Mouse (Mus musculus) stomach, postnatal 0 days (tissue): ENCODE measurements around the gene Rpl38. TPM values are rescaled to one million over a fixed set of nuclear protein-coding genes. Genes with fewer than 3 reads are reported as not detected.

ENCODE experiments used
- ATAC-seq: fragments of 200-750 bp; cut with Nextera tagmentation; 2 replicates; pipeline ENCODE4 v1.8.0; 2017; ENCODE audit not compliant: low FRiP score, low TSS enrichment
- DNase-seq: peaks from one replicate; pipeline ENCODE4 v3.0.0-alpha.2; 2016; ENCODE audit warnings: low spot score
- H3K27ac ChIP-seq: fragments of 300-500 bp; sonication (generic); replicated peaks from 2 replicates; pipeline ENCODE4 v1.5.1; 2014; ENCODE audit warnings: mild to moderate bottlenecking, control low read depth
- H3K27me3 ChIP-seq: fragments of 300-500 bp; sonication (generic); 2 replicates; pipeline ENCODE4 v1.6.1; 2014; ENCODE audit warnings: low read length; ENCODE audit not compliant: control insufficient read depth, insufficient read depth
- H3K36me3 ChIP-seq: fragments of 300-500 bp; sonication (generic); 2 replicates; pipeline ENCODE4 v1.6.1; 2014; ENCODE audit warnings: low read length, mixed read lengths; ENCODE audit not compliant: control insufficient read depth, insufficient read depth
- H3K4me1 ChIP-seq: fragments of 300-500 bp; sonication (generic); replicated peaks from 2 replicates; pipeline ENCODE4 v1.6.1; 2014; ENCODE audit warnings: antibody characterized with exemption; ENCODE audit not compliant: control insufficient read depth, insufficient read depth
- H3K4me2 ChIP-seq: fragments of 300-500 bp; sonication (generic); replicated peaks from 2 replicates; pipeline ENCODE4 v1.6.1; 2014; ENCODE audit warnings: low read depth, mild to moderate bottlenecking, control low read depth, moderate library complexity
- H3K4me3 ChIP-seq: fragments of 300-500 bp; sonication (generic); 2 replicates; pipeline ENCODE4 v1.5.1; 2014; ENCODE audit warnings: low read depth, low read length, control low read depth
- H3K9ac ChIP-seq: fragments of 300-500 bp; sonication (generic); 2 replicates; pipeline ENCODE4 v1.6.1; 2014; ENCODE audit warnings: mild to moderate bottlenecking, low read length, control low read depth, mixed read lengths
- H3K9me3 ChIP-seq: fragments of 300-500 bp; sonication (generic); 2 replicates; pipeline ENCODE4 v1.6.1; 2016; ENCODE audit warnings: low read length; ENCODE audit not compliant: control insufficient read depth
- CTCF ChIP-seq: IDR thresholded peaks from 2 replicates; pipeline ENCODE4 v1.5.1; 2016; ENCODE audit warnings: antibody characterized with exemption, low read depth, mild to moderate bottlenecking, moderate library complexity
- EP300 ChIP-seq: optimal IDR thresholded peaks from 2 replicates; pipeline ENCODE3; 2016; ENCODE audit warnings: antibody characterized with exemption
- WGBS: fragments of 180-500 bp; shearing (Covaris S2); extraction: QIAGEN DNeasy Blood & Tissue Kit; methylation state at CpG from one replicate; pipeline ENCODE4 v1.1.7; 2014; 5-methylcytosine and 5-hydroxymethylcytosine counted together
- polyA plus RNA-seq: library from polyadenylated mRNA; unstranded; fragments of >200 nt; fragmentation: Nextera tagmentation; extraction: Ambion mirVana; gene quantifications from 2 replicates; pipeline ENCODE4 v1.2.1, GENCODE M21; 2015

Gene Rpl38
- polyA plus RNA-seq, 1 experiment from 2014 or later: 1,265 TPM

DNA sequence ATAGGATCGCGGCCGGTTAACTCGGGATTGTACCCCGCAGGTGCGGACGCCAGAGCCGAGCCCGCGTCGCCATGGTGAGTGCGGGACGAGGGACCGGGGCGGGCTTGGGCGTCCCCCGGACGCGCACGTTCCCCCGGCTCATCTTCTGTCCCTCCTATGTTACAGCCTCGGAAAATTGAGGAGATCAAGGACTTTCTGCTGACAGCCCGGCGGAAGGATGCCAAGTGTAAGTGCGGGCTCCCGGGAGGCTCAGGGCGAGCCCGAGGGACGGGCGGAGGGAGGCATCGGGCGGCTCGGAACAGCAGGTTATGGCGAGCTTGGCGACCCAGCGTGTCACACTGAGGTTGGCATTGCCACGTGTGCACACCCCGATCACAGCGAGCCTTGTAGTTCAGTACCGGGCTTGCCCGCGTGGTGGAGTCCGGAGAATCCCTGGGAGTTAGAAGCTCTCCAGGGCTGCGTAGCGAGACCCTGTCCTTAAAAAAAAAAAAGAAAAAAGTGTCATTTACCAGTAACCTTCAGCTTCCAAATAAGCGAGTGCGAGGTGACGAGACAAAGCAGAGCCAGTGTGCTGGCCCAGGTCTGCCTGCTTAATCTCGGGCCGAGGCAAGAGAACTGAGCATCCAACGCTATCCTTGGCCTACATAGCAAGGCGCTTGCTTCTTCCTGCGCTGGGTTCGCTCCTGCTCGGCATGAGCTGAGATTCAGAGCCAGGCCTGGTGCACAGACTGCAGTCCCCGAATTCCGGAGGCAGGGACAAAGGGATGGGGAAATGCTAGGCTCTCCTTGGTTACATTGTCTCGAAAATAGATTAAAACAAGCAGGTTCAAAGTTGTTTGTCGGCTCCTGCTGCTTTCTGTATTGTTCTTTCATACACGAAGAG is 658 bp downstream of the Rpl38 start:
- under 1% methylated on average over 60 of the region's 60 CpGs for WGBS
- peak overlapping the region; percentile 93 for H3K9ac ChIP-seq
- H3K4me3 ChIP-seq: peak overlapping the region; percentile 78
- TF ChIP-seq EP300 (no peak), CTCF (peak; percentile 70)
- ATAC-seq: peak; percentile 82
- H3K9me3 ChIP-seq: no peaks in the 10 kb centered on the region
- peak; percentile 90 for DNase-seq
- H3K4me1 ChIP-seq: peaks cover 7% of the 10 kb centered on the region; the same call in 1 of the 2 replicates
- H3K36me3 ChIP-seq: peaks cover 25% of the 10 kb centered on the region
- H3K27me3 ChIP-seq: no peaks in the 10 kb centered on the region
- peak overlapping the region; percentile 82 for H3K4me2 ChIP-seq
- peak overlapping the region; percentile 96 for H3K27ac ChIP-seq

GRCm38 (mm10) chr11:114669651-114670168 is 1.4 kb downstream of the Rpl38 start:
- no peaks in the 10 kb centered on the region for H3K9me3 ChIP-seq
- TF ChIP-seq CTCF: no peak
- TF ChIP-seq EP300: no peak
- ATAC-seq (no peak), DNase-seq (no peak)
- peak overlapping the region; percentile 96 for H3K27ac ChIP-seq
- peak overlapping the region; percentile 82 for H3K4me2 ChIP-seq
- H3K4me3 ChIP-seq: peak overlapping the region; percentile 78
- peaks cover 25% of the 10 kb centered on the region for H3K36me3 ChIP-seq
- 13% methylated on average over 12 of the region's 12 CpGs for WGBS
- no peaks in the 10 kb centered on the region for H3K27me3 ChIP-seq
- H3K9ac ChIP-seq: peak overlapping the region; percentile 93
- peaks cover 7% of the 10 kb centered on the region; the same call in 1 of the 2 replicates for H3K4me1 ChIP-seq

- DNase-seq (no peak), ATAC-seq (no peak)
- no peaks in the 10 kb centered on the region for H3K9me3 ChIP-seq
- H3K4me2 ChIP-seq: no peak overlapping the region
- no peak overlapping the region for H3K4me3 ChIP-seq
- TF ChIP-seq CTCF (no peak), EP300 (no peak)
- H3K27me3 ChIP-seq: no peaks in the 10 kb centered on the region
- 80% methylated on average over 5 of the region's 5 CpGs for WGBS
- peak overlapping the region; percentile 14; the same call in 1 of the 2 replicates for H3K9ac ChIP-seq
- H3K27ac ChIP-seq: no peak overlapping the region
- peaks cover 7% of the 10 kb centered on the region; the same call in 1 of the 2 replicates for H3K4me1 ChIP-seq
- peaks cover 25% of the 10 kb centered on the region for H3K36me3 ChIP-seq
Observed at GRCm38 (mm10) chr11:114671147-114671546, 2.8 kb downstream of the Rpl38 start.

DNA sequence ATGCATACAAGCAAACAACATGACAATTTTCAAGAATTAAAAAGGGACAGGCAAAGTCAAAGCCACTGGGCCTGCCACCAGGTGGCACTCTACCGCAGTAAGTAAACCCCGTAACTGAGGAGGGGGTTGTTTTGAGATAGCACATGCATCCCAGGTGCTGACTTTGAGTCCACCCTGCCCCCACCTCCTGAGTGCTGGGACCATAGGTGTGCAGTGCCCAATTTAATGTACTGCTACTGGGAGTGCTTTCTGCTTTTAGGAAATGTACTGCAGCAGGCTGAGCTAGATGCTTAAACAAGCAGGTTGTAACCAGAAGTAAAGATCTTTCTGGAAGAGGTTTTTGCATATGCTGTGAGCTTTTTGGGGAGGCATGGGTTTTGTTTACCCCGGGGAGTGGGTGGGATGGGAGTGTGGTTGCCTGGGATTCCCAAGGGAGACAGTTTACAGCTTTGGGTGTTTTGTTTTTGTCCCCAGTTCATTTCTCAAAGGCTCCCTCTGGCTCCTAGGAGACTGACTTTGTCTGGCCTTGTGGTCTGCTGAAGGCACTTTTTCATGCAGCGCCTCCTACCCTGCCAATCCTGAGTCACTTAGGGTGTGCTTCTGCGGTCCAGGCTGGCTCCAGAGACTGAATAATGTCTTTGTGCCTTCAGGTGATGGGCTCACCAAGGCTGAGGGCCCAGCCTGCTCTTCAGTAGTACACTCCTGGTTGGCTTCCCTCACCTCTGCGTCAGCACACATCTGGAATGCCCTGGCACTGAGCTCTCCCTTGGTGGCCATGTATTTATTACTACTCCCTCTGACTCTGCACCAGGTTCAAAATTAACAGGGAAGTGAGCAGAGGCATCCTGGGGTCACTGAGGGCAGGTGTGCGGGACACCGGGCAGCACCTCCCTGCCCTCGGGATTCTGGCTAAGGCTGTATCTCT is 4.7 kb downstream of the Rpl38 start:
- Histone ChIP-seq H3K4me2 (no peak overlapping the region), H3K27ac (0 out of 2 replicates have a peak overlapping the region, but pooled peaks have one; percentile 2), H3K4me3 (no peak overlapping the region), H3K36me3 (peaks cover 25% of the 10 kb centered on the region), H3K9me3 (no peaks in the 10 kb centered on the region), H3K4me1 (peaks cover 7% of the 10 kb centered on the region; the same call in 1 of the 2 replicates), H3K27me3 (no peaks in the 10 kb centered on the region), H3K9ac (no peak overlapping the region)
- WGBS: 62% methylated on average over 9 of the region's 9 CpGs
- ATAC-seq (no peak), DNase-seq (peak; percentile 56)
- peak; percentile 80 for TF ChIP-seq CTCF
- TF ChIP-seq EP300: no peak

GRCm38 (mm10) chr11:114673719-114674050 is 5.4 kb downstream of the Rpl38 start:
- peaks cover 7% of the 10 kb centered on the region; the same call in 1 of the 2 replicates for H3K4me1 ChIP-seq

More at GRCm38 (mm10) chr11:114673719-114674050, 5.4 kb downstream of the Rpl38 start:
- Histone ChIP-seq H3K27ac (no peak overlapping the region), H3K27me3 (no peaks in the 10 kb centered on the region), H3K4me2 (no peak overlapping the region), H3K9ac (no peak overlapping the region), H3K36me3 (peaks cover 25% of the 10 kb centered on the region), H3K9me3 (no peaks in the 10 kb centered on the region), H3K4me3 (no peak overlapping the region)
- ATAC-seq: no peak
- DNase-seq: no peak
- TF ChIP-seq EP300: no peak
- TF ChIP-seq CTCF: no peak
- WGBS: 61% methylated on average over 2 of the region's 2 CpGs
